Mouse (Mus musculus) liver, postnatal 0 days (tissue): ENCODE measurements around the gene L1td1.

Experiments used
- CTCF ChIP-seq: sonication (generic); IDR thresholded peaks from 2 replicates; pipeline ENCODE4 v1.5.1; 2016; ENCODE audit warnings: antibody characterized with exemption, low read depth
- EP300 ChIP-seq: IDR thresholded peaks from 2 replicates; pipeline ENCODE4 v1.6.1; 2016; ENCODE audit warnings: antibody characterized with exemption, low read depth, mild to moderate bottlenecking

GRCm38 (mm10) chr4:98693465-98694185, 32.9 kb upstream of the L1td1 start:
- TF ChIP-seq CTCF (no peak), EP300 (no peak)
